Mouse (Mus musculus) ES-Bruce4 (cell line): ENCODE measurements at regions not wholly inside any gene's neighbourhood (a gene's known extent, or its start where the extent isn't known, plus 50 kb on each side); places are given as distances from the start of the nearest gene placed in this dataset.

Experiments
- H3K27ac ChIP-seq: 2 replicates; pipeline ENCODE4 v1.5.1; 2012; ENCODE audit warnings: low read length, inconsistent platforms; ENCODE audit not compliant: insufficient read depth
- H3K27me3 ChIP-seq: 2 replicates; pipeline ENCODE4 v1.6.1; 2012; ENCODE audit warnings: mild to moderate bottlenecking, low read length, inconsistent platforms; ENCODE audit not compliant: control insufficient read depth, poor library complexity, insufficient read depth, severe bottlenecking
- H3K36me3 ChIP-seq: 2 replicates; pipeline ENCODE4 v1.6.1; 2012; ENCODE audit warnings: inconsistent platforms, mild to moderate bottlenecking, low read length, moderate library complexity; ENCODE audit not compliant: control insufficient read depth, poor library complexity, insufficient read depth, severe bottlenecking
- H3K4me1 ChIP-seq: one replicate; pipeline ENCODE4 v1.8.1; 2011; ENCODE audit warnings: low read length; ENCODE audit not compliant: control insufficient read depth, insufficient read depth
- H3K4me3 ChIP-seq: 2 replicates; pipeline ENCODE4 v1.5.1; 2011; ENCODE audit warnings: low read depth, mild to moderate bottlenecking, low read length
- H3K9ac ChIP-seq: 2 replicates; pipeline ENCODE4 v1.6.1; 2012; ENCODE audit warnings: low read depth, mild to moderate bottlenecking, inconsistent platforms; ENCODE audit not compliant: poor library complexity, severe bottlenecking
- H3K9me3 ChIP-seq: replicated peaks from 2 replicates; pipeline ENCODE4 v1.6.1; 2012; ENCODE audit warnings: mild to moderate bottlenecking, low read length, inconsistent platforms; ENCODE audit not compliant: control insufficient read depth, poor library complexity, insufficient read depth, severe bottlenecking
- CTCF ChIP-seq: IDR thresholded peaks from one replicate; pipeline ENCODE4 v1.8.1; 2011; ENCODE audit warnings: low read depth, low read length
- EP300 ChIP-seq: IDR thresholded peaks from 2 replicates; pipeline ENCODE4 v1.6.1; 2011; ENCODE audit warnings: low read depth, low read length; ENCODE audit not compliant: insufficient read depth
- POLR2A ChIP-seq: IDR thresholded peaks from one replicate; pipeline ENCODE4 v1.8.1; 2011; ENCODE audit warnings: low read length; ENCODE audit not compliant: insufficient read depth

DNA sequence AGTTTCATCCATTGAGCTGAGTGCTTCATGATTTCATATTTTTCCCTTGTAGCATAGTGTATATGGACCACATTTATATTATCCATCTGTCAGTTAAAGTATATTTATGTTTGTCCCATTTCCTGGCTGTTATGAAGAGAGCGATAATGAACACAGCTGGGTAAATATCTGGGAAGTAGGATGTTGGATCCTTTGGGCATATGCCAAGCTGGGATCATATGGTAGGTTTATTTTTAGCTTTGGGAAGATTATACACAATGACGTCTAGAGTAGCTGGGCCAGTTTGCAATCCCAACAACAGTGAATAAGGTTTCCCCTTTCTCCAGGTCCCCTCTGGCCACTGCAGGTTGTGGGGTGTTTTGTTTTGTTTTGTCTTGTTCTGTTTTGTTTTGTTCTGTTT, 164.5 kb downstream of the Gm765 start:
- H3K9ac ChIP-seq = no peak overlapping the region
- H3K4me3 ChIP-seq = no peak overlapping the region
- no peaks in the 10 kb centered on the region for H3K9me3 ChIP-seq
- no peaks in the 10 kb centered on the region for H3K27me3 ChIP-seq
- no peak overlapping the region for H3K27ac ChIP-seq
- no peaks in the 10 kb centered on the region for H3K4me1 ChIP-seq
- TF ChIP-seq EP300 (no peak), POLR2A (no peak), CTCF (no peak)
- H3K36me3 ChIP-seq = no peaks in the 10 kb centered on the region

DNA sequence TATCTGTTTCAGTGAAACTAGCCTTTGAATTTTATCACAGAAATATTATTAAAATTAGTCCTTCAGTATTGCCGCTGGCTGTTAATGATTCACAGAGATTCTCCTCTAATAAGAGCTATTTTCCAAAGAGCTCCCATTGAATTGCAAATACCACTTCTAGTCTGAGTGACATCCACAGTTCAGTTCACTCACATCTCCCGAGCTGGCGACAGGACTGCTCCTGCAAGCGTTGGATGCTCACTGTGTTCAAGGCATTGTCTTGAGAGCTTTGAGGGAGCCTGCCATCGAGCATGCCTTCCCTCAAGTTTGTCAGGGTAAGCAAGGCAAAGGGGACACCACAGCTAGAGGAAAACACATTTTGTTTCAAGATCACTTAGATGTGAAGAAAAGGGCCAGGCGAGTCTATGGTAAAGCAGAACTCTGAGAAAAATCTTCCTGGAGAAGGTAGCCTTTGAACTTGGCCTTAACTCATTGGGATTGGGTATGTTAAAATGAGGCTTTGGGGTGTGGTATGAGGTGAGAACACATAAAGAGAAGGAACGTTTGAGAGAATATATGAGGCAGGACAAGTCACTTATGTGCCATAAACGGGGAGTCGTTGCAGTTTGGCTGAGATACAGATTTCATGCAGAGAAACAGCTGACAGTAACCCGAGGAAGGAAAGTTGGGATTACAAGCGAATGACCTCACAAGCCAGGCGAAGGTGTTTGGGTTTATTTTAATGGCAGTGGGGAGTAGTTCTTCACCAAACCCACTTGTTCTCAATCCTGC, 193.3 kb downstream of the Gm765 start:
- no peak for TF ChIP-seq POLR2A
- TF ChIP-seq CTCF = no peak
- no peak for TF ChIP-seq EP300
- Histone ChIP-seq H3K4me1 (no peaks in the 10 kb centered on the region), H3K27ac (no peak overlapping the region)

DNA sequence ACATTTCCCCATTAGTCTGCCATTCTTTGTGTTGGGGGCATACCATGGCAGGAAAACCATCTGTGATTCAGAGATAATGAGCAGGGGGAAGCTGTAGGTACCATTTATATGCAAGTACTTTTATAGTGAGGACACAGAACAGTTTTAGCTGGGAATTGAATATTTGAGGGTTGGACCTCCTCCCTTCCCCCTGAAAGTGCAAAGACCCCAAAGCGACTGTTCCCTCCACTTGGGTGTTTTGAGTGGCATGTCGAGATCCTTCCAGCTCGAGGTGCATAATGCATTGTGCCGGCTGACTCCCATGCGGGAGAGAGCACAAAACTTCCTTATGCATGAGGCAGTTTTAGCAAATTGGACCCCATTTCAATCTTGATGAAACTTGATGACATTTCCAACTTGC, 194.7 kb downstream of the Gm765 start:
- Histone ChIP-seq H3K9ac (no peak overlapping the region), H3K27ac (no peak overlapping the region), H3K36me3 (no peaks in the 10 kb centered on the region), H3K4me1 (no peaks in the 10 kb centered on the region), H3K4me3 (no peak overlapping the region), H3K27me3 (no peaks in the 10 kb centered on the region), H3K9me3 (no peaks in the 10 kb centered on the region)
- TF ChIP-seq POLR2A = no peak

More for the DNA sequence above, 193.3 kb downstream of the Gm765 start:
- Histone ChIP-seq H3K36me3 (no peaks in the 10 kb centered on the region), H3K4me3 (no peak overlapping the region), H3K9me3 (no peaks in the 10 kb centered on the region), H3K27me3 (no peaks in the 10 kb centered on the region), H3K9ac (no peak overlapping the region)

DNA sequence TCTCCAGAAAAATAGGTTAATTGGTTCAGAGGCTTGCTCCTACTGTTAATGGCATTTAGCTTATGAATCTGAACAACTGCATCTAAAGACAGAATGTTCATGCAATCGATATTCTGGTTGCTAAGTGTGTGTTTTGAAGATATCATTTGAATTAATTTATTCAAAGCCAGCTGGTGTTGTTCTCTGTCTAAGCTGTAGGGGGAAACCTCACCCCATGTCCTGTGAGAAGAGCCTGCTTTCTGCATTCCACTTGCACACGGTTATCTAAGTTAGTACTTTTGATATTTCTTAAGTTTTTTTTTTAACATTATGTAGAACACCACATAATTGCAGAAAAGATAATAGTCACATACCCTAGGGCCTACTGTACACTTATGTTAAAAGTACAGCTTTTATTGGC, 209.6 kb downstream of the Gm765 start:
- Histone ChIP-seq H3K9ac (no peak overlapping the region), H3K4me1 (no peaks in the 10 kb centered on the region), H3K4me3 (no peak overlapping the region), H3K27ac (no peak overlapping the region), H3K9me3 (no peaks in the 10 kb centered on the region), H3K36me3 (no peaks in the 10 kb centered on the region), H3K27me3 (no peaks in the 10 kb centered on the region)
- TF ChIP-seq CTCF (no peak), POLR2A (no peak), EP300 (no peak)

DNA sequence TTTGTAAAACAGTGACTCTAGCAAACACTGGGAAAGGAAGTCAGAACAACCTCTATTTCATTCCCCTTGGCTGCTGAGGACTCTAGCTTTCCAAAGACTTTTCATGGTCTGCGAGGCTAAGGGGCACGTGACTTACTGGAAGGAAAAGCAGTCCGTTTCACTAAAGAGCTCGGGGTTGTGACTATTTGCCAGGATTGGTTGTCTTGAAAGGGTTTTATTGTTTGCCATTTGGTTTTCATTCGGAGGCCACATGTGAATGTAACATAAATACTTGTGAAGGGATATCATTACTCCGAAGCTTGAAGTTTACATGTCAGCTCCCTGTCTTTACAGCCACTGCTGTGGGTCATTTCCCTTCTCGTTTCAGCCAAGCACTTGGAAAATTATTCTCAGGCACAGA, 217.1 kb downstream of the Gm765 start:
- H3K4me1 ChIP-seq = no peaks in the 10 kb centered on the region
- no peak overlapping the region for H3K9ac ChIP-seq
- H3K27ac ChIP-seq = no peak overlapping the region
- no peak for TF ChIP-seq CTCF
- no peak for TF ChIP-seq EP300
- no peak for TF ChIP-seq POLR2A
- no peak overlapping the region for H3K4me3 ChIP-seq
- no peaks in the 10 kb centered on the region for H3K9me3 ChIP-seq
- H3K27me3 ChIP-seq = no peaks in the 10 kb centered on the region
- H3K36me3 ChIP-seq = no peaks in the 10 kb centered on the region

DNA sequence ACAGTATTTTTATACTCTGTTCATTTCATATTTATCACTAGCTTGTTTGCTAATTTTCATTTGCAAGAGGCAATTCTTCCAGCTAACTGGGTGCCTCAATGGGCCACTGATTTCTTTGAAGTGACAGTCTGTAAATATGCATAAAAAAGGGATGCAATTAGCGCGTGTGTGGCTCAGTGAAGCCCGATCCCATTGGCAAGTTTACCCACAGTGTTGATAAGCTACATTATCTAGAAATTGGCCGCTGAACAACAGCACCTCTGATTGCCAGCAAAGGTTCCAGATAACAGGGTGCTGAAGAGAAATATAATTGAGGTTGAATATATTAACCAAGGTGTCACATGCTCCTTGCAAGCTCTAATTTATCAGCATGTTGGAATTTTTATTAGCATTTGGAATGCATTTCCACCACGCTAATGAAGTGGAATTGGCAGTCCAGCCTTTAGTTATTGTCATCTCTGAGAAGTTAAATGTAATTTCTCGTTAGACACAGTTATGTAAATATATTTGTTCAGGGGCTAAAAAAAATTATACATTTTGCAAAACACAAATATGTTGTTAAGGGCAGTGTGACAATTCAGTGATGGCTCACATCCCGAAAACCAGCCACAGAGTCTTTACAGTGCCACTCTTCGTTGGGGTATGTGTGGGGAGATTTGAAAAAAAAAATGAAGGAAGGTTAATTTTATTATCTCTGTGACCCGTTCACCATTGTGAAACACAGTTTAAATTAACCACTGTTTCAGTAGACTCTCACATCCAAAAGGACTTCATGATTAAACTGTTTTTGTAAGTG, 224.0 kb downstream of the Gm765 start:
- no peak for TF ChIP-seq POLR2A
- no peak for TF ChIP-seq EP300
- no peak for TF ChIP-seq CTCF
- no peaks in the 10 kb centered on the region for H3K27me3 ChIP-seq
- no peaks in the 10 kb centered on the region for H3K4me1 ChIP-seq
- no peak overlapping the region for H3K9ac ChIP-seq
- H3K4me3 ChIP-seq = no peak overlapping the region
- H3K9me3 ChIP-seq = no peaks in the 10 kb centered on the region
- H3K27ac ChIP-seq = no peak overlapping the region
- H3K36me3 ChIP-seq = no peaks in the 10 kb centered on the region
